Mouse (Mus musculus) bone marrow macrophage, adult 2 months (primary cell): ENCODE results near the gene Igsf11.

Experiments used
- CTCF ChIP-seq: IDR thresholded peaks from 2 replicates; pipeline ENCODE4 v1.5.1; 2012; ENCODE audit warnings: low read depth, mild to moderate bottlenecking, low read length, moderate library complexity
- POLR2A ChIP-seq: IDR thresholded peaks from 2 replicates; pipeline ENCODE4 v1.6.1; 2012; ENCODE audit warnings: mild to moderate bottlenecking, low read depth, low read length, borderline replicate concordance

DNA sequence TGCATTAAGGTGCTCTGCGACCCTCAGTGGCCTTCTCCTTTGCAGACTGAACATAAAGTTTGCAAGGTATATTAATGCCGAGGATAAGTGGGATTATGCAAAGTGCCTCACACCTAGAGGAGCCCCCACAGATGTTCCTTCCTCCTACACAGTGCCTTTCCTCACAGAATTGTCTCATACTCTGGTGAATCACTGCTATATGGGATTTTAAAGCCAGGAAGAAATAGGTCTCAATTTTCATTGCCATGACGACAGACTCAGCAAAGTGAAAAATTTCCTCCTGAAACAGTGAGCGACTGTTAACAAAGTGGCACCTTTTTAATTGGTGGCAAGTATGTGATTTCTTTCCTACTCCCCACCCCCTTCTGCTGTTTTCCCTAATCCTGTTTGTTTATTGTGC lies 18.0 kb upstream of the Igsf11 start:
- TF ChIP-seq POLR2A (no peak), CTCF (no peak)
